Mouse (Mus musculus): ENCODE data around the gene Trim62. TPM values are rescaled to one million over a fixed set of nuclear protein-coding genes. Genes with fewer than 3 reads are reported as not detected.

Trim62 gene
- total and polyA plus RNA-seq, 2 experiments, result 0.28 to 1.0 TPM

DNA sequence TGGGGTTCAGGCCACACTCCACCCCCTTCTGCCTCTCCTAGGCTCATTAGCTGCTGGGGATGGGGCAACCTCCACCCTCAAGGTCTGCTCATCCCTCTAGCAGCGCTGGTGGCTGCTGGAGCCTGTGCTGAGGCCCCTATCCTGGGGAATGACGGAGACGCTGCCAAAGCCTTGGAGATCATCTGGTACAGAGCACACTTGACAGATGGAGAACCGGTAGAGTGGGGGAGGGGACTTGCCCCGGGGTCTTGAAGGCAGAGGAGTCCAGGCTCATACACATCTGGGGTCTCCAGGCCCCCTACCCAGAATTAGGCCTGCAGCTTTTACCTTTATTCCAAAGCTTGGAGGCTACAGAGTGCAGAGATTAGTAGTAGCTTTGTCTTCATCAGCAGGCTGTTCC is 3.2 kb downstream of the Trim62 start:
- no peak for TF ChIP-seq CTCF (IDR thresholded peaks at IDR 0.05; ENCODE audit: low read depth, low read length)
- no peak for TF ChIP-seq POLR2A (IDR thresholded peaks at IDR 0.05; ENCODE audit: extremely low read depth, insufficient read depth, low read length)
- WGBS, result 79% methylated on average over 5 of the region's 5 CpGs
- no peak for DNase-seq (ENCODE audit: extremely low read depth, low read depth, low spot score)
- Histone ChIP-seq H3K36me3 (ENCODE audit: control insufficient read depth, insufficient read depth, low read length) (no peaks in the 10 kb centered on the region), H3K27ac (replicated peaks; ENCODE audit: insufficient read depth, low read depth, low read length) (no peak overlapping the region), H3K4me1 (ENCODE audit: control insufficient read depth, insufficient read depth, low read length) (peaks cover 4% of the 10 kb centered on the region; the same call in 1 of the 2 replicates), H3K27me3 (ENCODE audit: control insufficient read depth, insufficient read depth, low read length) (no peaks in the 10 kb centered on the region), H3K79me2 (ENCODE audit: control insufficient read depth, insufficient read depth, low read length) (no peaks in the 10 kb centered on the region), H3K4me3 (ENCODE audit: insufficient read depth, low read depth, low read length) (no peak overlapping the region), H3K9ac (ENCODE audit: low read depth, low read length) (no peak overlapping the region)

DNA sequence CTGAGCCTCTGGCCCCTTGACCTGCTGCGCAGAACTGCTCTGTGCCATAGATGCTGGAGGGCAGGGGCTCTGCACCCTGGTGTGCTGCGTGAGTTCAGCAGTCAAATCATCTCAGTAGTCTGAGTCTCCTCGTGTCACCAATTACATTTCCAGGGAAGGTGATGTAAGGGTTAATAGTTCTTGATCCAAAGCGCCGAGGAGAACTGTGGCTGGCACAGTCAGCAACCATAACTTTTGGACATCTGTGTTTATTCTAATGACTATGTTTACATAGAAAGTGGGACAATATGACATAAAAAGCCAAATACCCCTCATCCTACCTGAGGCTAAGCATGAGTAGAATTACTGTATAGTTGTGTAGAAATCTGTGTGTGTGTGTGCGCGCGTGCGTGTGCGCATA is 3.6 kb downstream of the Trim62 start:
- WGBS, result 83% methylated on average over 10 of the region's 10 CpGs
- Histone ChIP-seq H3K36me3 (ENCODE audit: control insufficient read depth, insufficient read depth, low read length) (no peaks in the 10 kb centered on the region), H3K79me2 (ENCODE audit: control insufficient read depth, insufficient read depth, low read length) (no peaks in the 10 kb centered on the region)

DNA sequence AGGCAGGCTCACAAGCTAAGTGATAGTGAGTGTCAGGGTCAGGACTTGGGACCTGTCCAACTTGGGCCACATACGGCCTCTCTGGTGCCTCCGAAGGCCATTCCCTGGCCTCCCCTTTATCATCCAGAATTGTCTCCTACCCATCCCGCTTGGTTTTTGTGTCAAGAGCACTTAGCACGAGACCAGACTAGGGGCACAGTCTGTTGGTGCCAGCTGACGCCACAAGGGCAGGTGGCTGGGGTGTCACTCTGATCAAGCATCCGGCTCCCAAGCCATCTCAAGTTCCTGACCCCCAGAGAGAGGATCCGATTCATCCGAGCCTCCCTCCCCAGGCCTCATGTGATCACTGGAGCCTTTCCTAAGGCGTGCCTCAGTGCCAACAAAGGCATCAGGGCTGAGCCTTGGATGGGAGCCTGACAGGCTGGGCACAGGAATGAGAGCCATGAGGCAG is 4.3 kb downstream of the Trim62 start:
- H3K79me2 ChIP-seq (ENCODE audit: control insufficient read depth, insufficient read depth, low read length), result no peaks in the 10 kb centered on the region
- H3K27ac ChIP-seq (replicated peaks; ENCODE audit: insufficient read depth, low read depth, low read length), result no peak overlapping the region
- no peaks in the 10 kb centered on the region for H3K27me3 ChIP-seq (ENCODE audit: control insufficient read depth, insufficient read depth, low read length)
- peaks cover 4% of the 10 kb centered on the region; the same call in 1 of the 2 replicates for H3K4me1 ChIP-seq (ENCODE audit: control insufficient read depth, insufficient read depth, low read length)
- 86% methylated on average over 9 of the region's 9 CpGs for WGBS
- H3K4me3 ChIP-seq (ENCODE audit: insufficient read depth, low read depth, low read length), result no peak overlapping the region
- no peak for DNase-seq (ENCODE audit: extremely low read depth, low read depth, low spot score)
- no peak for TF ChIP-seq CTCF (IDR thresholded peaks at IDR 0.05; ENCODE audit: low read depth, low read length)
- no peak for TF ChIP-seq POLR2A (IDR thresholded peaks at IDR 0.05; ENCODE audit: extremely low read depth, insufficient read depth, low read length)
- no peak overlapping the region for H3K9ac ChIP-seq (ENCODE audit: low read depth, low read length)
- H3K36me3 ChIP-seq (ENCODE audit: control insufficient read depth, insufficient read depth, low read length), result no peaks in the 10 kb centered on the region

More for the DNA sequence above, 3.6 kb downstream of the Trim62 start:
- no peak overlapping the region for H3K9ac ChIP-seq (ENCODE audit: low read depth, low read length)
- H3K4me3 ChIP-seq (ENCODE audit: insufficient read depth, low read depth, low read length), result no peak overlapping the region
- H3K4me1 ChIP-seq (ENCODE audit: control insufficient read depth, insufficient read depth, low read length), result peaks cover 4% of the 10 kb centered on the region; the same call in 1 of the 2 replicates
- no peak overlapping the region for H3K27ac ChIP-seq (replicated peaks; ENCODE audit: insufficient read depth, low read depth, low read length)
- TF ChIP-seq CTCF (IDR thresholded peaks at IDR 0.05; ENCODE audit: low read depth, low read length) (no peak), POLR2A (IDR thresholded peaks at IDR 0.05; ENCODE audit: extremely low read depth, insufficient read depth, low read length) (no peak)
- no peak for DNase-seq (ENCODE audit: extremely low read depth, low read depth, low spot score)
- no peaks in the 10 kb centered on the region for H3K27me3 ChIP-seq (ENCODE audit: control insufficient read depth, insufficient read depth, low read length)

DNA sequence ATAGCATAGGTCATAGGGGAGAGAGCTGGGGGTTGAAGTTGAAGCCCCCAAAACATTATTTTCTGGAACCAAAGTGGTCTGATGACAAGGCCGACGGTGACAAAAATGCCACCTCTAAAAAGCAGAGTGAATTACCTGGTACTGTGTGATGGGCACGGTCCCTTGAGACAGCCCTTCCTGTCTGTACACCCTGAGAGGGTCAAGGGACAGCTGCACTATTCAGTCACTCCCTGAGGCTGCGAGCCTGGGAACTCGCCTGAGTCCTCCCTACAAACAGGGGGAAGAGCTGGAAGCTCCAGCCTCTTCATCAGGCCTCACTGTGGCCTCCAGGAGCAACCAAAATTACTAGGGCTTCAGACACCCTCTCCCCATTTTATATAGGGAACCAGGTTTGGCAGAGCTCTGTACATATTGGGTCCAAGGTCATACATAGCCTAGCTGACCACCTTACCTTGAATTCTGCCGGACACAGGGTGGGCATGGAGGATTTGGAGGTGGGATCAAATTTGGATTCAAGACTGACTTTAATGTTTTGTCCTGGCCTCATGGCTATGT is 5.1 kb downstream of the Trim62 start:
- no peak overlapping the region for H3K27ac ChIP-seq (replicated peaks; ENCODE audit: insufficient read depth, low read depth, low read length)
- no peak overlapping the region for H3K9ac ChIP-seq (ENCODE audit: low read depth, low read length)
- H3K36me3 ChIP-seq (ENCODE audit: control insufficient read depth, insufficient read depth, low read length), result no peaks in the 10 kb centered on the region
- no peaks in the 10 kb centered on the region for H3K79me2 ChIP-seq (ENCODE audit: control insufficient read depth, insufficient read depth, low read length)
- no peak for TF ChIP-seq CTCF (IDR thresholded peaks at IDR 0.05; ENCODE audit: low read depth, low read length)
- TF ChIP-seq POLR2A (IDR thresholded peaks at IDR 0.05; ENCODE audit: extremely low read depth, insufficient read depth, low read length), result no peak
- no peak for DNase-seq (ENCODE audit: extremely low read depth, low read depth, low spot score)
- no peaks in the 10 kb centered on the region for H3K27me3 ChIP-seq (ENCODE audit: control insufficient read depth, insufficient read depth, low read length)
- H3K4me1 ChIP-seq (ENCODE audit: control insufficient read depth, insufficient read depth, low read length), result peaks cover 3% of the 10 kb centered on the region; the same call in 1 of the 2 replicates
- 93% methylated on average over 6 of the region's 6 CpGs for WGBS
- no peak overlapping the region for H3K4me3 ChIP-seq (ENCODE audit: insufficient read depth, low read depth, low read length)

DNA sequence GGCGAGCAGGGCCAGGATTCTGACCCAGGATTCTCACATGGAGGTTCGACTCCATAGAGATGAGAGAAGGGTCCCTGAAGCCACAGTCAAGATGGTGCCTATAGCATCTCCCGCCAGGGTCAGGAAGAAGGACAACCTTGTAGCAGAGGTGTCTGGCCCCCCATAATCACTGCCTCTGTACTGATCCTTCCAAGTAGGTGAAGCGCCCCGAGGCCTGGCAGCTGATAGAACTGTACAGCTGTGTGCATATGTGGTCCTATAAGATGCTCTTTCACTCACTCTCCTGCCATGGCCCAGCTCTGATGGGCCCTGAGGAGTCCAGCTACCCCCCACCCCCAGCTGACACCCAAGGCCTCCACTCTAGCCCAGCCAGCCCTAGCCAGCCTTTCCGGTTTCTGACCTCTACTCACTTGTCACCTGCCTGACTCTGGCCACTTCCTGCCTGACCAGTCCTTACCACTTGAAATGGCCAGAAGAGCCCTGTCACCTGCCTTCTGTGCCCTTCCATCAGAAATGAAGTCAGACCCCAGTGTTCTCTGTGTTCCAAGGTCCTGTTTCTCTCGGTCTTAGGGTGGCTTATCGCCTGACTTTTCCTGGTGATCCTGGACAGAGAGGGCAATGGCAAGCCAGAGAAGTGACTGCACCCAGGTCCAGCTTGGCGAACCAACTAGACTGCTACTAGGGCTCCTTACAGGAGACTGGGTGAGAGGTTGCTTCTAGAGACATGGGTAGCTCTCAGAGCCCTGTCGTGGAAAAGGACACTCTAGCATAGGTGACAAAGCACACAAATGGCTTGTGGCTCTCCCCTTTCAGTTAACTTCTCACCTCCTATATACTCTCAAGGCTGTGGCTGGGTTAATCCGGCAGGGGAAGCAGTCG is 6.6 kb downstream of the Trim62 start:
- Histone ChIP-seq H3K36me3 (ENCODE audit: control insufficient read depth, insufficient read depth, low read length) (no peaks in the 10 kb centered on the region), H3K4me1 (ENCODE audit: control insufficient read depth, insufficient read depth, low read length) (no peaks in the 10 kb centered on the region), H3K79me2 (ENCODE audit: control insufficient read depth, insufficient read depth, low read length) (no peaks in the 10 kb centered on the region), H3K27ac (replicated peaks; ENCODE audit: insufficient read depth, low read depth, low read length) (no peak overlapping the region), H3K27me3 (ENCODE audit: control insufficient read depth, insufficient read depth, low read length) (no peaks in the 10 kb centered on the region), H3K4me3 (ENCODE audit: insufficient read depth, low read depth, low read length) (no peak overlapping the region), H3K9ac (ENCODE audit: low read depth, low read length) (no peak overlapping the region)
- TF ChIP-seq POLR2A (IDR thresholded peaks at IDR 0.05; ENCODE audit: extremely low read depth, insufficient read depth, low read length), result no peak
- no peak for TF ChIP-seq CTCF (IDR thresholded peaks at IDR 0.05; ENCODE audit: low read depth, low read length)
- no peak for DNase-seq (ENCODE audit: extremely low read depth, low read depth, low spot score)
- 86% methylated on average over 12 of the region's 12 CpGs for WGBS

Data from liver, adult 2 months (tissue).